Mouse (Mus musculus) megakaryocyte, embryonic 14.5 days (primary cell): ENCODE data around the gene Stx8.

ENCODE experiments used
- FLI1 ChIP-seq: IDR thresholded peaks from 2 replicates; pipeline ENCODE4 v1.6.1; 2012; ENCODE audit warnings: low read length, inconsistent platforms, mixed read lengths
- GATA1 ChIP-seq: IDR thresholded peaks from 3 replicates; pipeline ENCODE4 v1.6.1; 2012; ENCODE audit warnings: mixed read lengths, low read length, inconsistent platforms, borderline replicate concordance

DNA sequence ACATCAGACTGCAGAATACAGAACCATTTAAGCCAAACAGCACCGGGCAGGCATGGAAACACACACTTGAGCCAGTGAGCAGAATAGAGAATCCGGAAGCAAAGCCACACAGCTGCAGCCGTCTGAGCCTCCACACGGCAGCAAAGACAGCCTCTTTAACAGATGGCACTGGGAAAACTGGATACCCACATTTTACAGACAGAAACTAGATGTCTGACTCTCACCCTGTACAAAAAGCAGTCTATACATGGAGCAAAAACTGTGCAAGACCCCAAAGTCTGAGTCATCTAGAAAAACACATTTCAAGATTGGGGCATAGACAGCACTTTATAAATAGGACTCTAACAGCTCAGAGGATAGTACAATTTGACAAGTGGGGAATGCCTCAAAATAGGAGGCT, 25.2 kb downstream of the Stx8 start:
- TF ChIP-seq FLI1 (no peak), GATA1 (no peak)
